Mouse (Mus musculus): Measurements from ENCODE around the gene Pabpc4l. TPM values are rescaled to one million over a fixed set of nuclear protein-coding genes. Genes with fewer than 3 reads are reported as not detected.
"Not testable (repeated sequence)": the region's sequence is repeated elsewhere in the genome, so short reads cannot be mapped to it uniquely, and the experiment has no call there.

The Pabpc4l gene
- 3.7 and 5.8 TPM in 2 replicates for polyA plus RNA-seq (2015; fragmentation: Nextera tagmentation; extraction: Ambion mirVana)

DNA sequence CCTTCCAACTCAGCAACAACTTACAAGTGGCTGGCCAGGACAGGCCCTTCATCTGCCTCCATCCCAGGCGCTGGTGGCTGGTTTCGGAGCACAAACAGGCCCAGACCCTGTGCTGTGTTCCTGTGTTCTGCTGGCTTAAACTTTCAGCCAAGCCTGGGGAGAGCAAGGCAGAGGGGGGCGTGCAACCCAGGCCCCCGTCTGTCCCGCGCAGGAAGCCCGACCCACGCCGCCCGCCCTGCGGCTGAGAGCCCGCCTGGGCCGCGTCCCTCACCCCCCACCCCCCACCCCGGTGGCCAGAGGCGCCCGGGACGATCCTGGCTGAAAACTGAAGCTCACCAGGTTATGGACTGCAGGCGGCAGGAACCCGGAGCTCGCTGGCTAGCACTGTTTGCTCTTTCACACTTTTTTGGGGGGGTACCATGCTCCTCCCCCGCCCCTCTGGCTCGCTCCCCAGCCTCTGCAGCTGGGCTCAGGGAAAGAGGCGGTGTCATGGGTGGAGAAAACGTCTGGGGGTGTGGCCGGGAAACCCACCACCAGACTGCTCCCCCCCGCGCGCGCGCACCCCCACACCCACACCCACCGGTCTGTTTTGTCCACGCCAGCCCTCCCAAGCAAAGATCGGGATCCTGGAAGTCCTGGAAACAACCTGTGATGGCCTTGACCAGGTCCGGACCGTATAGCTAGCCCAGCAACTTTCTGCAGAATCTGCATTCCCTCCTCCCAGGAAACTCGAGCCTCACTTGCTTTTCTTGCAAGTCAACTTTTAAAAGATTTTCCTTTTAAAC is at the start of gene Pabpc4l:
Gene Pabpc4l (minus strand): TSS at position 739 of the 785 bp plus-strand sequence.
- peak within 1 kb of the TSS; percentile 75 for H3K9ac ChIP-seq
- H3K4me3 ChIP-seq: peak within 1 kb of the TSS; percentile 56
- peak within 1 kb of the TSS; percentile 64 for H3K27ac ChIP-seq (replicated peaks)
- H3K4me2 ChIP-seq: peak within 1 kb of the TSS; percentile 96
- peak; percentile 95 for ATAC-seq (ENCODE audit: low read depth)
- WGBS: 1% methylated on average over 37 of the region's 37 CpGs
- H3K36me3 ChIP-seq: no peaks in the 10 kb centered on the region
- H3K27me3 ChIP-seq: no peaks in the 10 kb centered on the region
- H3K9me3 ChIP-seq: no peaks in the 10 kb centered on the region
- peaks cover 11% of the 10 kb centered on the region; the same call in 1 of the 2 replicates for H3K4me1 ChIP-seq (replicated peaks)

GRCm38 (mm10) chr3:46490989-46491259 is 42.9 kb upstream of the Pabpc4l start:
- Histone ChIP-seq H3K4me2 (no peak overlapping the region), H3K27me3 (no peaks in the 10 kb centered on the region), H3K9me3 (no peaks in the 10 kb centered on the region), H3K4me1 (replicated peaks) (no peaks in the 10 kb centered on the region), H3K27ac (replicated peaks) (no peak overlapping the region), H3K4me3 (no peak overlapping the region), H3K36me3 (no peaks in the 10 kb centered on the region), H3K9ac (no peak overlapping the region)
- ATAC-seq (ENCODE audit: low read depth): no peak
- 70% methylated on average over 5 of the region's 5 CpGs for WGBS

- 72% methylated on average over 15 of the region's 15 CpGs for WGBS
- Histone ChIP-seq H3K4me1 (replicated peaks) (no peaks in the 10 kb centered on the region), H3K4me3 (no peak overlapping the region), H3K9ac (no peak overlapping the region), H3K27ac (replicated peaks) (no peak overlapping the region), H3K4me2 (no peak overlapping the region), H3K9me3 (no peaks in the 10 kb centered on the region), H3K27me3 (no peaks in the 10 kb centered on the region), H3K36me3 (no peaks in the 10 kb centered on the region)
- no peak for ATAC-seq (ENCODE audit: low read depth)
Measured at GRCm38 (mm10) chr3:46490132-46490988, 42.3 kb upstream of the Pabpc4l start.

- H3K27me3 ChIP-seq; H3K9ac ChIP-seq; H3K36me3 ChIP-seq; H3K27ac ChIP-seq (replicated peaks); H3K4me2 ChIP-seq; H3K4me1 ChIP-seq (replicated peaks); H3K9me3 ChIP-seq; H3K4me3 ChIP-seq; ATAC-seq (ENCODE audit: low read depth): not testable (repeated sequence)
- 79% methylated on average over 1 of the region's 1 CpGs for WGBS
Measured at GRCm38 (mm10) chr3:46486091-46486490, 38.1 kb upstream of the Pabpc4l start.

DNA sequence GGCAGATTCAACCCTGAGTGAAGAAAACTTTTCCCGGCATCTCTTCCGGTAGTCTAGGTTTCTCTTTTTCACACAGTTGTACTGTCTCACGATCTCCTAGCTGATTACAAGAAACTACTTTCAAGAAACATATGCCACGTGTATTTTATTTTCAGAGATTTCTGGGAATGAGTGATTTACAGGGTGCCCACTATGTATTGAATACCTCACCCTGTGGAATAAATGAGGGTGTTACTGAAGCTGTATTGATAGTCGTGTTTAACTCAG is 180 bp upstream of the Pabpc4l start:
- Histone ChIP-seq H3K27ac (replicated peaks) (no peak overlapping the region), H3K4me1 (replicated peaks) (peaks cover 11% of the 10 kb centered on the region; the same call in 1 of the 2 replicates), H3K9ac (peak overlapping the region; percentile 75), H3K4me2 (peak overlapping the region; percentile 96), H3K4me3 (peak overlapping the region; percentile 56), H3K9me3 (no peaks in the 10 kb centered on the region), H3K27me3 (no peaks in the 10 kb centered on the region), H3K36me3 (no peaks in the 10 kb centered on the region)
- 12% methylated on average over 5 of the region's 5 CpGs for WGBS
- no peak for ATAC-seq (ENCODE audit: low read depth)

- Histone ChIP-seq H3K4me2 (no peak overlapping the region), H3K36me3 (no peaks in the 10 kb centered on the region), H3K4me1 (replicated peaks) (no peaks in the 10 kb centered on the region), H3K9ac (no peak overlapping the region), H3K4me3 (no peak overlapping the region), H3K27ac (replicated peaks) (no peak overlapping the region), H3K9me3 (no peaks in the 10 kb centered on the region), H3K27me3 (no peaks in the 10 kb centered on the region)
- ATAC-seq (ENCODE audit: low read depth): no peak
Measured at GRCm38 (mm10) chr3:46431416-46431815, 16.6 kb downstream of the Pabpc4l start.
